Mouse (Mus musculus) midbrain, embryonic 16.5 days (tissue): ENCODE measurements around the gene Ap1b1. TPM values are rescaled to one million over a fixed set of nuclear protein-coding genes. Genes with fewer than 3 reads are reported as not detected.

Experiments
- ATAC-seq: fragments of 200-750 bp; cut with Nextera tagmentation; 2 replicates; pipeline ENCODE4 v1.8.0; 2017; ENCODE audit warnings: moderate TSS enrichment
- H3K27ac ChIP-seq: fragments of 300-500 bp; sonication (generic); 2 replicates; pipeline ENCODE4 v1.5.1; 2014; ENCODE audit warnings: mild to moderate bottlenecking, low read length, mixed read lengths
- H3K27me3 ChIP-seq: fragments of 300-500 bp; sonication (generic); 2 replicates; pipeline ENCODE4 v1.6.1; 2014; ENCODE audit warnings: low read depth, low read length, mixed read lengths; ENCODE audit not compliant: control insufficient read depth, insufficient read depth
- H3K36me3 ChIP-seq: fragments of 300-500 bp; sonication (generic); 2 replicates; pipeline ENCODE4 v1.6.1; 2014; ENCODE audit warnings: mild to moderate bottlenecking, low read length, moderate library complexity, mixed read lengths; ENCODE audit not compliant: control insufficient read depth, insufficient read depth
- H3K4me1 ChIP-seq: fragments of 300-500 bp; sonication (generic); 2 replicates; pipeline ENCODE4 v1.6.1; 2014; ENCODE audit warnings: mild to moderate bottlenecking, low read length, mixed read lengths; ENCODE audit not compliant: control insufficient read depth, insufficient read depth
- H3K4me2 ChIP-seq: fragments of 300-500 bp; sonication (generic); 2 replicates; pipeline ENCODE4 v1.6.1; 2014; ENCODE audit warnings: mild to moderate bottlenecking, low read length, mixed read lengths
- H3K4me3 ChIP-seq: fragments of 300-500 bp; sonication (generic); 2 replicates; pipeline ENCODE4 v1.5.1; 2014; ENCODE audit warnings: low read depth, mild to moderate bottlenecking, low read length, moderate library complexity, mixed read lengths
- H3K9ac ChIP-seq: fragments of 300-500 bp; sonication (generic); 2 replicates; pipeline ENCODE4 v1.6.1; 2014; ENCODE audit warnings: low read depth, low read length, mixed read lengths
- H3K9me3 ChIP-seq: fragments of 300-500 bp; sonication (generic); replicated peaks from 2 replicates; pipeline ENCODE4 v1.6.1; 2014; ENCODE audit warnings: mild to moderate bottlenecking, low read length, mixed read lengths; ENCODE audit not compliant: control insufficient read depth, poor library complexity, severe bottlenecking
- WGBS: fragments of 180-500 bp; shearing (Covaris S2); extraction: QIAGEN DNeasy Blood & Tissue Kit; methylation state at CpG from one replicate; pipeline ENCODE4 v1.1.7; 2014; 5-methylcytosine and 5-hydroxymethylcytosine counted together
- polyA plus RNA-seq: library from polyadenylated mRNA; unstranded; fragments of >200 nt; fragmentation: Nextera tagmentation; extraction: Ambion mirVana; gene quantifications from 2 replicates; pipeline ENCODE4 v1.2.1, GENCODE M21; 2015

The Ap1b1 gene
- polyA plus RNA-seq, 1 experiment from 2014 or later: 108 TPM

DNA sequence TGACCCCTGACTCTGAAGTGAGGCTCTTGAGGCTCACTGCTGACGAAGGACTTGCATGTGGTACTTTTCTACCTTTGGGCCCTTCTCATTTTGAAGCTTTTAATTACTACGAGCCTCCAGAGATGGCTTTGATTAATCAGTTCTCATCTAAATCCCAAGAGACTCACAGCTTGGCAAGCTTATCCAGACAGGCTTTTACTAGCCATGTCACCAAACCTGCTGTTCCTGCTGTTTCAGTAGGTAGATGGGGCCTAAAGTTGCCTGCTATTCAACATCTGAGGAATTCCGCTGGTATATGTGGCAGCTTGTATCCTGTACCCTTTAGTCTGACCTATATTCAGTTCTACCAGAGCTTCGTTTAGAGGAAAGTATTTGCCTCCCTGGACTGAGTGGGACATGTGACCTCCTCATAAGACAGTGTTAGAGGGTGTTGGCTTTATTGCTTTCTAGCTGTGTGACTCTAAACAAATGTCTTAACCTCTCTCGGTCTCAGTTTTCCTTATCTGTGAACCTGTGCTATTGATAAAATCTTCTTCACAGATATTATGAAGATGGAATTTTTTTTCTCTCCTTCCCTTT is 10.1 kb downstream of the Ap1b1 start:
- WGBS: 87% methylated on average over 5 of the region's 5 CpGs
- Histone ChIP-seq H3K9me3 (no peaks in the 10 kb centered on the region), H3K27ac (no peak overlapping the region), H3K27me3 (no peaks in the 10 kb centered on the region), H3K4me2 (no peak overlapping the region), H3K9ac (no peak overlapping the region), H3K36me3 (peaks cover 2% of the 10 kb centered on the region; the same call in 1 of the 2 replicates), H3K4me1 (no peaks in the 10 kb centered on the region), H3K4me3 (no peak overlapping the region)
- no peak for ATAC-seq

DNA sequence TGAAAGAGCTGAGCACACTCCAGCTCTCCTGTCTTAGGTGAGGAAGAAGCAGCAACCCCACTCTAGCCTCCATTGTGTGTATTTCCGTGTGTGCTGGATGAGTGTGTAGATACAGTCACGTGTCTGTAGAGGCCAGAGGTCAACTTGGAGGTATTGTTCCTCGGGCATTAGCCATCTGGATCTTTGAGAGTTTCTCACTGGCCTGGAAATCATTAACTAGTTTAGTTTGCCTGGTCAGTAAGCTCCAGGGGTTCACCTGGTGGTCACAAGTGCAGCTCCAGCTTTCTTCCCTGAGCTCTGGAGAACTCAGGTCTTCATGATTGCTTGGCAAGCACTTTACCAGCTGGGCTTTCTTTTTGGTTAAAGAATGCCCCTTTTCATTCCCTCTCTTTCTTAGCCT is 11.7 kb downstream of the Ap1b1 start:
- H3K9me3 ChIP-seq: no peaks in the 10 kb centered on the region
- H3K9ac ChIP-seq: no peak overlapping the region
- WGBS: 43% methylated on average over 3 of the region's 3 CpGs
- H3K27ac ChIP-seq: no peak overlapping the region
- no peak overlapping the region for H3K4me3 ChIP-seq
- H3K27me3 ChIP-seq: no peaks in the 10 kb centered on the region
- no peak for ATAC-seq
- H3K4me2 ChIP-seq: no peak overlapping the region
- no peaks in the 10 kb centered on the region for H3K4me1 ChIP-seq
- H3K36me3 ChIP-seq: peaks cover 4% of the 10 kb centered on the region; the same call in 1 of the 2 replicates

DNA sequence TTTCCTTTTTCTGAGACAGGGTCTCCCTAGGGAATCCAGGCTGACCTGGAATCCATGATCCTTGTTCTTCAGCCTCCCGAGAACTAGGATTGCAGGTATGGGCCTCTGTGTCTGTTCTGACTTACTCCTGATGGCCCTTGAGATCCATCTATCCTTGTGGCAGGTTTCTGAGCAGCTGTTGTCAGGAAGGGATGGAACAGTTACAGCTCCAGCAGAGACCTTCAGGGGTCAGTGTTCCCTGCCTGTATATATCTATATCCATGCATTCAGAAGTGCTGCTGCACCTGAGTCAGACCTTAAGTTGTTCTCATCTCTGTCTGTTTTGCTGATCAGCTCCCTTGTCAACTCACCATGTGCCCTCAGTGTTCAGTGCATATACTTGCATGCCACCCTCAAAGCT is 12.1 kb downstream of the Ap1b1 start:
- H3K36me3 ChIP-seq: peaks cover 4% of the 10 kb centered on the region; the same call in 1 of the 2 replicates
- H3K4me1 ChIP-seq: no peaks in the 10 kb centered on the region
- no peak for ATAC-seq
- no peak overlapping the region for H3K4me3 ChIP-seq
- no peak overlapping the region for H3K9ac ChIP-seq
- H3K4me2 ChIP-seq: no peak overlapping the region
- no peaks in the 10 kb centered on the region for H3K9me3 ChIP-seq
- H3K27ac ChIP-seq: no peak overlapping the region
- 93% methylated on average over 1 of the region's 1 CpGs for WGBS
- H3K27me3 ChIP-seq: no peaks in the 10 kb centered on the region

DNA sequence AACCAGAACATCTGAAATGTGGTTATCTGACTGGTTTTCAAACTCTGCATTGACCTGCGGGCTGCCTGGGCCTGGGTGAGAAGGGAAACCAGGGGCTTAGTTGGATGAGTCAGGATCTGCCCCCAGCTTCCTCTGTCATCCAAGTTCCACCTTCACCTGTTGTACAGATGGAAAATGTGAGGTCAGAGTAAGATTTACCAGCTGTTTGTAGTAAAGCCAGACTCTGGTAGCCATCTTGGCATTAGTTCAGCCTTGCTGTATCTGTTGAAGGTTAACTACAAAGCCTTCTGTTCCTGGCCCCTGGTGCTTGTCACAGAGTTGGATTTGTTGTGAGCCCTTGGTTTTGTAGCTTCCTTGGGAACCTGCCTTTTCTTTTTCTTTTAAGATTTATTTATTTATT is 13.6 kb downstream of the Ap1b1 start:
- H3K4me2 ChIP-seq: no peak overlapping the region
- no peak overlapping the region for H3K4me3 ChIP-seq
- no peaks in the 10 kb centered on the region for H3K9me3 ChIP-seq
- H3K4me1 ChIP-seq: no peaks in the 10 kb centered on the region
- H3K36me3 ChIP-seq: peaks cover 4% of the 10 kb centered on the region; the same call in 1 of the 2 replicates
- H3K27ac ChIP-seq: no peak overlapping the region
- no peaks in the 10 kb centered on the region for H3K27me3 ChIP-seq
- H3K9ac ChIP-seq: no peak overlapping the region
- no peak for ATAC-seq
- 100% methylated on average over 1 of the region's 1 CpGs for WGBS

DNA sequence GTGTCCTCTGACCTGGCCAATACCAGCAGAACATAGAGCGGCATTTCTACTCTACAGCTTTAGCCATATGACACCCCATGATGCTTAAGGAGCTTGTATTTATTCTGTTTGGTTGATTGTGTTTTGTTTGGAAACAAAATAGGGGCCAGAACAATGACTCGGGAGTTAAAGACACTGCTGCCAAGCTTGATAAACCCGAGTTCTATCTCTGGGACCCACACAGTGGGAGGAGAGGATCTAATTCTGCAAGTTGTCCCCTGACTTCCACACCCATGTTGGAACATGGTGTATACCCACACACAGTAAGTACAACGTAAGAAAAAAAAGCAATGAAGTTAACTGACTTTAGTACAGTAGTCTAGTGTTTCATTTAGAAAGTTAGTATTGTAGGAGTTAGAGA is 16.2 kb downstream of the Ap1b1 start:
- Histone ChIP-seq H3K27ac (no peak overlapping the region), H3K4me1 (no peaks in the 10 kb centered on the region), H3K36me3 (0 out of 2 replicates have a peak, but pooled peaks cover 3% of the 10 kb centered on the region), H3K9ac (no peak overlapping the region), H3K9me3 (no peaks in the 10 kb centered on the region), H3K4me2 (no peak overlapping the region), H3K27me3 (no peaks in the 10 kb centered on the region), H3K4me3 (no peak overlapping the region)
- ATAC-seq: no peak
- WGBS: 84% methylated on average over 4 of the region's 4 CpGs

DNA sequence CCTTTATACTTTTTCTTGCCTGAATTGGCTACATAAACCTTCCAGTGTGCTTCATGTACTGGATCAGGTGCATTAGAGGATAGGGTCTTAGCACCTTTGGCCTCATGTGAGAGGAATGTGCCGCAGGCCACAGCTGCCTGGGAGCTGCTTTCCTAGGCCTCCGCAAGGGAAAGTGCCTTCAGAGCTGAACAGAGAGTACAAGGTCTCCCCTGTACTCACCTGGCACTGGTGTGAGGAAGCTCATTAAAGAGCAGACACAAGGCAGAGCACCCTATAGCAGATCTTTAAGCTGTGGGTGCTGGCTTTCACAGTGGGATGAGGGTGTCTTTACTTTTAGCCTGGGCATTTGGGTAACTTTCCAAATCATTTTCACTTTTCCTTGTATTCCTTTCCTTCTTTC is 18.9 kb downstream of the Ap1b1 start:
- Histone ChIP-seq H3K9me3 (no peaks in the 10 kb centered on the region), H3K9ac (no peak overlapping the region), H3K4me3 (no peak overlapping the region), H3K4me2 (no peak overlapping the region), H3K27me3 (no peaks in the 10 kb centered on the region), H3K4me1 (no peaks in the 10 kb centered on the region), H3K27ac (no peak overlapping the region), H3K36me3 (peaks cover 3% of the 10 kb centered on the region; the same call in 1 of the 2 replicates)
- ATAC-seq: no peak
- 93% methylated on average over 2 of the region's 2 CpGs for WGBS

DNA sequence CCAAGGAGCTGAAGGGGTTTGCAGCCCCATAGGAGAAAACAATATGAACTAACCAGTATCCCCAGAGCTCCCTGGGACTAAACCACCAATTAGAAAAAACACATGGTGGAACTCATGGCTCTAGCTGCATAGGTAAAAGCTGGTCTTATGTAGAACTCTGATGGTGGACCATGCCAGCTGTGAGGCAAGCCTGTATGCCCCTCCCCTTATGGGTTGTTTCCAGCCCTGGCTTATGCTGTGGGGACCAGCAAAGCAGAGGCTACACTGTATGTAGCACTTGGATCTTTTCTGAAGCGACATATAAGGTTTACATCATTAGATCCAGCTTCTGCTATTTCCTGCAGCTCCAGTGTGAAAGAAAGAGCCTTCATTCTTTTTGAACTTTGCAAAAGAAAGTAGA is 20.6 kb downstream of the Ap1b1 start:
- no peaks in the 10 kb centered on the region for H3K9me3 ChIP-seq
- 92% methylated on average over 1 of the region's 1 CpGs for whole genome bisulfite sequencing
- no peak overlapping the region for H3K4me3 ChIP-seq
- no peak overlapping the region for H3K27ac ChIP-seq
- ATAC-seq: no peak
- no peak overlapping the region for H3K9ac ChIP-seq
- peaks cover 7% of the 10 kb centered on the region; the same call in 1 of the 2 replicates for H3K36me3 ChIP-seq
- H3K27me3 ChIP-seq: no peaks in the 10 kb centered on the region
- H3K4me2 ChIP-seq: no peak overlapping the region
- H3K4me1 ChIP-seq: no peaks in the 10 kb centered on the region

DNA sequence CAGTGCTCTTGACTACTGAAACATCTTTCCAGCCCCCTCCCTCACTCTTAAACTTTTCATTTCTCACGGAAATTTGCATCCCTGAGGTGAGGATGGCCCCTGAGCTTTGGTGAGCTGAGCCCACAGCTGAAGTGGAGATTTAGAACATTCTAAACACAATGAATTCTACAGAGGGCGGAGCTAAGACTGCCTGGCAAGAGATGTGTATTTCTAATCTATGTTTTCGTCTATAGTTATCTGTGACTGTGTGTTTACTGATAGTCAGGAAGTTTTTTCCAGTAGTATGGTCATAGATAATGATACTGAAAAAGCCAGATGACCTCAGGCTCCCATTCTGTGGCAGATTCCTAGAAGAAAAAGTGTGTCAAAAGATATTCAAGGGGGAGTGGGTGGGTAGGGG is 22.2 kb downstream of the Ap1b1 start:
- ATAC-seq: no peak

DNA sequence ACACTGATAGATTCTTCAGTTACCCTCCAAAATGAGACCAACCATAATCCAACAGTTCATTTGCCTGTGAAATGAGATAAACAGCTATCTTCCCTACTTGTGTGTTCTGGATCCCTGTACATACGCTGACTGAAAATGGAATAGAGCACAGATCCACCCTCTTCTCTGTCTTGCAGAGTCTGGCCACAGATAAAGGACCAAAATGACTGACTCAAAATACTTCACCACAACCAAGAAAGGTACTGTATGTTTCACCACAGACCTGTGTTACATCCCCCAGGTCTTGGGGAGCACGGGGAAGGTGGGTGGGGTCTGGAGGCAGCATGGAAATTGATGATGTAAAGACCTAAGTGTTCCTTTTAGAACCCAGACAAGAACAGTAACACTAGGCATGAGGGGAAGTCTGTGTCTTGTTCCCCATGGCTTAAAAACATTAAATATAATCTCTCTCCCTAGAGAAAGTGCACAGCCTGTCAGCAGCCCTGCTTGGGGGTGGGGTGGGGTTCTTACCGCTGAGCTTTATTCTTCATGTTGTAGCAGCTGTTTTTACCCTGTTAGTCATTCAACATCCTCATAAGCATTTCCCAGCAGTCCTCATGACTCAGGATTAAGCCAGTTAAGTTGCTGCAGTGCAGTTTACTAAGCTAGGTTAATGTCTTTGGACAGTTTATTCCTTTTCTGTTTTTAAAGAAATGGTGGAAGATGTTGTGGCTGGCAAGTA is 22.9 kb downstream of the Ap1b1 start:
- Histone ChIP-seq H3K27ac (no peak overlapping the region), H3K9me3 (no peaks in the 10 kb centered on the region), H3K4me3 (no peak overlapping the region), H3K9ac (no peak overlapping the region), H3K27me3 (no peaks in the 10 kb centered on the region), H3K4me1 (no peaks in the 10 kb centered on the region), H3K4me2 (no peak overlapping the region), H3K36me3 (peaks cover 9% of the 10 kb centered on the region)
- 69% methylated on average over 3 of the region's 3 CpGs for WGBS
- ATAC-seq: no peak

More for the DNA sequence above, 22.2 kb downstream of the Ap1b1 start:
- Histone ChIP-seq H3K4me2 (no peak overlapping the region), H3K27ac (no peak overlapping the region), H3K36me3 (peaks cover 9% of the 10 kb centered on the region), H3K4me3 (no peak overlapping the region), H3K4me1 (no peaks in the 10 kb centered on the region), H3K9me3 (no peaks in the 10 kb centered on the region), H3K9ac (no peak overlapping the region), H3K27me3 (no peaks in the 10 kb centered on the region)
- WGBS: 91% methylated on average over 3 of the region's 3 CpGs
